Mouse (Mus musculus) stomach, postnatal 0 days (tissue): ENCODE measurements around the gene Plgrkt.

Experiments
- CTCF ChIP-seq: IDR thresholded peaks from 2 replicates; pipeline ENCODE4 v1.5.1; 2016; ENCODE audit warnings: antibody characterized with exemption, low read depth, mild to moderate bottlenecking, moderate library complexity
- EP300 ChIP-seq: optimal IDR thresholded peaks from 2 replicates; pipeline ENCODE3; 2016; ENCODE audit warnings: antibody characterized with exemption

GRCm38 (mm10) chr19:29383368-29383767 lies 16.2 kb upstream of the Plgrkt start:
- TF ChIP-seq CTCF (no peak), EP300 (no peak)
